Mouse (Mus musculus) MEL (cell line): ENCODE measurements around the gene E2f1.

Experiments used
- BHLHE40 ChIP-seq: IDR thresholded peaks from 2 replicates; pipeline ENCODE4 v1.6.1; 2012; ENCODE audit warnings: low read depth, mild to moderate bottlenecking, inconsistent platforms, low read length, improper control_type of control experiment, borderline replicate concordance
- CTCF ChIP-seq, 3 experiments: IDR thresholded peaks in 2 of 3; conservative IDR thresholded peaks in 1 of 3; 2 replicates each; pipeline ENCODE4 v1.5.1; 2011 to 2012; ENCODE audit warnings: low read length in 3 of 3, low read depth in 2 of 3, mild to moderate bottlenecking in 2 of 3, improper control_type of control experiment in 1 of 3, inconsistent platforms in 1 of 3, mixed read lengths in 1 of 3, moderate library complexity in 1 of 3; ENCODE audit not compliant: control insufficient read depth in 1 of 3, insufficient read depth in 1 of 3, poor library complexity in 1 of 3, severe bottlenecking in 1 of 3
- JUND ChIP-seq: IDR thresholded peaks from 2 replicates; pipeline ENCODE4 v1.6.1; 2011; ENCODE audit warnings: low read depth, mild to moderate bottlenecking, improper control_type of control experiment, low read length
- MEF2A ChIP-seq: IDR thresholded peaks from 2 replicates; pipeline ENCODE4 v1.6.1; 2014; ENCODE audit warnings: low read depth, mild to moderate bottlenecking, inconsistent platforms, low read length, improper control_type of control experiment; ENCODE audit not compliant: poor library complexity, insufficient replicate concordance, severe bottlenecking; ENCODE audit errors: extremely low read depth
- TCF12 ChIP-seq: IDR thresholded peaks from 2 replicates; pipeline ENCODE4 v1.6.1; 2014; ENCODE audit warnings: low read depth, mild to moderate bottlenecking, inconsistent platforms, low read length, improper control_type of control experiment, moderate library complexity
- USF1 ChIP-seq: IDR thresholded peaks from 2 replicates; pipeline ENCODE4 v1.6.1; 2014; ENCODE audit warnings: low read depth, mild to moderate bottlenecking, inconsistent platforms, low read length, improper control_type of control experiment, moderate library complexity
- ZKSCAN1 ChIP-seq: IDR thresholded peaks from 2 replicates; pipeline ENCODE4 v1.6.1; 2012; ENCODE audit warnings: low read depth, mild to moderate bottlenecking, inconsistent platforms, low read length, improper control_type of control experiment, moderate library complexity
- ZNF384 ChIP-seq: IDR thresholded peaks from 2 replicates; pipeline ENCODE4 v1.6.1; 2012; ENCODE audit warnings: low read depth, mild to moderate bottlenecking, inconsistent platforms, low read length, improper control_type of control experiment

DNA sequence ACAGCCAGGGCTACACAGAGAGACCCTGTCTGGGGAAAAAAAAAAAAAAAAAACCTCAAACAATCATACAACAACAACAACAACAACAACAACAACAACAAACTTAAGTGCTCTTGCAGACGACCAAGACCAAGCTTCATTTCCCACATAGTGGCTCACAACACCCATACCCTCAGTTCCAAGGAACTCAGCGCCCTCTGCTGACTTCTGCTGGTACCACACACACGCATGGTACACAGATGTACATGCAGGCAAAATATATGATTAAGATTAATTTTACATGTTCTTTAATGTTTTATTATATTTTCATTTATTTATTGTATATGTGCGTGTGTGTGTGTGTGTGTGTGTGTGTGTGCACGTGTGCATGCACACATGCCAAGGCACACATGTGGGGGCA lies 16.7 kb upstream of the E2f1 start:
- TF ChIP-seq TCF12 (no peak), BHLHE40 (no peak), CTCF (IDR thresholded peaks at IDR 0.05 in 2 of 3, conservative IDR thresholded peaks at IDR 0.05 in 1 of 3; ENCODE audit: control insufficient read depth in 1 of 3, insufficient read depth in 1 of 3, low read depth in 2 of 3, low read length in 3 of 3, poor library complexity in 1 of 3, severe bottlenecking in 1 of 3) (peak; percentile 51 to 80 (median 73)), USF1 (no peak), ZNF384 (no peak), ZKSCAN1 (no peak), MEF2A (no peak), JUND (no peak)
